Mouse (Mus musculus) cerebellum, postnatal 36 days (tissue): ENCODE data around the gene C130026I21Rik.
"Not testable (repeated sequence)": the region's sequence is repeated elsewhere in the genome, so short reads cannot be mapped to it uniquely, and the experiment has no call there.

ENCODE experiments used
- DNase-seq, 2 experiments: peaks; one replicate each; pipeline ENCODE4 v3.0.0; 2021 to 2022; ENCODE audit warnings: mixed read lengths in 2 of 2

C130026I21Rik gene

DNA sequence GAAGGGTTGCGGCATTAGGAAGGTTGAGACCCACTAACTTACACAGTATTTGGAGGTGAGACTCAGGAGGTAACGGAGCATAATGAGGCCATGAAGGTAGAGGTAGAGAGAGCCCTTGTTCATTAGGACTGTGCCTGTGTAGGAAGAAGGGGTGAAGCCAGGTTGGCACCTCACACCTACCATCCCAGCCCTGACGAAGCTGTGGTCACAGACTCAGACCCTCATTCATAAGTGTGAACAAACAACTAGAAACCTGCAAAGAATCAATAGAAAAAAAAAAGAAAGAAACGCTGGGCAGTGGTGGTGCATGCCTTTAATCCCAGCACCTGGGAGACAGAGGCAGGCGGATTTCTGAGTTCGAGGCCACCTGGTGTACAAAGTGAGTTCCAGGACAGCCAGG, 152.0 kb downstream of the C130026I21Rik start:
- DNase-seq = not testable (repeated sequence)

- not testable (repeated sequence) for DNase-seq
These were observed 152.8 kb downstream of the C130026I21Rik start for GRCm38 (mm10) chr1:85117537-85117936.

DNA sequence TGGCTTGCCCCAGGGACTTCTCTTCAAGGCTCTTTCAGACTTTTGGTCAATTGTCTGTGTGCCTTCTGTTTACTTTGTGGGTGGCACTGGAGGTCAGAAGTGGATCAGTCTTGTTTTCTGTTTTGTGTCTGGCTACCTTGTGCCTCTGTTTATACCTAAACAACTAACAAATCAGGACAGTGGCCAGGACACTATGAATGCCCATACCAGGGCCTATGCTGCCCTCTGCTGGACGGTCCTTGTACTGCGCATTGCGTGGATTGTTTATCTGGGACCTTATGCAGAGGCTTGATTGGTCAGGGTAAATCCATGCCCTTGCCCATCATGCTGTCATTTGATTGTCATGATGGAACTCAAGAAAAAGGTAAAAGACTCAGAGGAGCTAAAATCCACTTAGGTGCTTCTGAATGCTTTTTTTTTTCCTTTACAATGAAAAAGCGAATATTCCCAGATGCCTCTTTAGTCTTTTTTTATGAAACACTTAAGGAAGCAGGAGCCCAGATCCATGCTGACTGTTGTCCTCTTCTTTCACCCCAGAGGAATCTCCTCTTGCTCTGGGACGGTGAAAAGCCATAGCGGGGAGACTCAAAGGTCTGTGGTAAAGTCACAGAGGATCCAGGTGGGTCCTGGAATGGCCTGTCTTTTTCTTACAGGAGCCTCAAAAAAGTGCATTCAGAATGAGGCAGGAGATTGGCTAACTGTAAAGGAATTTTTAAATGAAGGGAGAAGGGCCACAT, 155.5 kb downstream of the C130026I21Rik start:
- peak; percentile 24 to 38 for DNase-seq

GRCm38 (mm10) chr1:85114078-85114477, 156.3 kb downstream of the C130026I21Rik start:
- not testable (repeated sequence) for DNase-seq

GRCm38 (mm10) chr1:85112889-85113288, 157.5 kb downstream of the C130026I21Rik start:
- not testable (repeated sequence) for DNase-seq

GRCm38 (mm10) chr1:85112266-85112665, 158.1 kb downstream of the C130026I21Rik start:
- DNase-seq = not testable (repeated sequence)

DNA sequence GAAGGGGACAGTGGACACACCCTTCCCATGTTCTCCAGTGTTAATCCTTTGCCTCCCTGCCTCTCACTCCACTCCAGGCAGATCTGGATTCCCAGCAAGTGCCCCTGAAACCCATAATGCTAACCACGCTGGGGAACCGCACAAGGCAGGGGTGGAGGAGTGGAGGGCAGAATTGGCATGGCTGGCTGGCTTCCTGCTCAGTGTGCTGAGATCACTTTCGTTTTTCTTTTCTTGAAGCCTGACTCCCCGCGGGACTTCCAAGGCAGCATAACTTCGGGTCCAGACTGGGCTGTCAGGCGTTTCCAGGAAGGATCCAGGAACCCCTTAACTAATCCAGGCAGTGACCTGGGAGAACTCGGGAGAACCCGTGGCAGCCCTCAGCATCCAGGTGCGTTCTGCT, 158.8 kb downstream of the C130026I21Rik start:
- DNase-seq = not testable (repeated sequence)

DNA sequence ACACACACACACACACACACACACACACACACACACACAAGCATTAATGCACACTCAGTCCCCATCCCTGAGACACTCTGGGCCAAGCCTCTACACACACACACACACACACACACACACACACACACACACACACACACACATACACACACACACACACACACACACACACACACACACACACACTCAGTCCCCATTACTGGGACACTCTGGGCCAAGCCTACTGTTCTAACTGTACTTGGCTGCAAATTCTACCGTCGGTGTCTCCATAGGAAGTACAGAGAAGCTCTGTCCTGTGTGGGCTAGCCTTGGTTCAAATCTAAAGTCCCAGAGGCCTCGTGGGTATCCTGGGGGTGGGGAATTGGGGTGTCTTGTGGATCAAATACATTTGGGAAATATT, 159.5 kb downstream of the C130026I21Rik start:
- not testable (repeated sequence) for DNase-seq

- DNase-seq = not testable (repeated sequence)
These were observed 160.6 kb downstream of the C130026I21Rik start, which contains the start of gene A530032D15Rik for GRCm38 (mm10) chr1:85109753-85110152. A530032D15Rik (minus strand) TSS chr1:85109853.

DNA sequence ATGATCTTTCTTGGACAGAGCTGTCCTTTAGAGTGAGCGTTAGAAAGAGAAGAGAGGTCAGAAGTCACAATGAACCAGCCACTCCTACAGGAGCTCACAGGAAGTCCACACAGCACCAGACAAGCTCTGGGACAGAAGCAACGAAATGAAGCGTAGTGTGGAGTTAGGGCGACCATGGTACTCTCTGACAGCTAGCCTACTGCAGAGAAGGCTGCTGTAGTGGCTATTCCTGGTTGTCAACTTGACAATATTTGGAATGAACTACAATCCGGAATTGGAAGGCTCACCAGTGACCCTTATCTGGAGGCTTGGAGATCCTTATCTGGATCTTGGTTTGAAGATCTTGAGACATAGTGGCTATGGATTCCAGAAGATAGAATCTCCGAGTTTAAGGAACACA, 164.4 kb downstream of the C130026I21Rik start:
- not testable (repeated sequence) for DNase-seq

DNA sequence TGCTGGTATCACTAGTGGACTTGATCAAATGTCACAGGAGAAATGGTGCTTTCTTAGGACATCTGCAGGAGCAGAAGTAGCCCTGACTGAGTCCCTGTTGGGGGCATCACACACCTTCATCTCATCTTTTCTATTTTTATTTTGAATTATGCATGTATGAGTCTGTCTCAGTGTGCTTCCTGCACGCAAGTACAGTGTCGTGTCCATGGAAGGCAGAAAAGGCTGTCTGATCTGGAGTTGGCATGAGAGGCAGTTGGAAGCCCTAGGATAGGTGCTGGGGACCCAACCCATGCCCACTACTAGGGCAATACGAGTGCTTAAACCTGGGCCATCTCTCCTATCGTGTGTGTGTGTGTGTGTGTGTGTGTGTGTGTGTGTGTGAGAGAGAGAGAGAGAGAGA, 165.0 kb downstream of the C130026I21Rik start:
- DNase-seq = not testable (repeated sequence)

DNA sequence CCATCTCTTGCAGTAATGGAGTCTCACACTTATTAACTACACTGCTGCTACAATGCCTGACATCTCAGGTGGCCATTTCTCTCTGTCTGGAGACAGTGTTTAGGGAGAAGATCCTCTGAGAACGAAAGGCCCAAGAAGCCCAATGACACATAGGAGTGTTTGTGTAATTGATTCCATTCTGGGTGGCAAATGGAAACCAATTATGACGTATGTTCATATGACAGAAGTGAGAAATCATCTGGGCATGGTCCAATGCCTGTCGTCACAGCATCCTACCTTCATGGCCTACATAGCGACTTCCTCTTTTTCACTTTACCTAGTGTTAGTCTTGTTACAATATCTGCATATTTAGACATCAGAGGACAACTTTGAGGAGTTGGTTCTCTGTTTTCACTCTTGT, 168.6 kb downstream of the C130026I21Rik start:
- DNase-seq = not testable (repeated sequence)

GRCm38 (mm10) chr1:85099864-85100263, 170.5 kb downstream of the C130026I21Rik start, which contains the start of gene Gm10553:
Gm10553 (plus strand) TSS chr1:85100164.
- DNase-seq = not testable (repeated sequence)

GRCm38 (mm10) chr1:85099081-85099480, 171.3 kb downstream of the C130026I21Rik start:
- not testable (repeated sequence) for DNase-seq

DNA sequence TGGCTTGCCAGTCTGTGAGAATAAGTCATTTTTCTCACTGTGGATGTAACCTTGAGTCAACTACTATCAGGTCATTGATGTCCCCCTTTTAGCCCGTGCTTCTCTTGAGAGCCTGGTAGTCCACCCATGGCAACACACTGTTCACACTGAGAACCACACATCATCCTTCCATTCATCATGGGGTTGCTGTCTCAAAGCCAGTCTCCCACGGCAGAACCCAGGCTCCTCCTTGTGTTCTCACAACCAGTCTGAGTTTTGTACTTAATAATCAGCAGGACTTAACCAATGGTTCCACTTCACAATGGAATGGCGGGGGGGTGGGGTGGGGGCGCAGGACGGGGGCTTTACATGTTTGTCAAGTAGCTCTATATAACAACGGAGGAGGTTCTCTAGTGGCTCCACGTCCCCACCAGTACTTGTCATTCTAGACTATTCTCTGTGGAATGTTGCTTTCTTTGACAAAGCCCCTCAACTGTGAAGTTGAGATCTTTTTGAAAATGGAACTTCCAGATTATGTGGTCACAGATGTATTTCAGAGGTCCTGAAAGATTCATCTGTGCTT, 177.3 kb downstream of the C130026I21Rik start:
- DNase-seq = not testable (repeated sequence)

DNA sequence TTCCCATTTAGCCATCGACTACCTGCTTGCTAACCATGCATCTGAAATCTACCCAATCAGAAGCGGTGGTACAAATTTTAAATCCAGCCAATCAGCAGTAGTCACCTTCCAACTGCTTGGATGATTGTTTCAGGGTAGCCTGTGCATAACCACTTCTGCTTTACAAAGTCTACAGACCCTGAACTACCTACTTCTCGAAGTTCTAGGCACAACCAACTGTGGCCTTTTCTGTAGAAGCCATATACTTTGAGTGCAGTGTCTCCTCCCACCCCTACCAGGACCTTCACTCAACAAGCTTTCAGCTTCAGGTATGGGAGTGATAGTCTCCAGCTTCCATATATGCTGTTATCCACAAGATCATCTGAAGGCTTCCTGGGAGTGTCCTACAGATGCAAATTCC, 178.2 kb downstream of the C130026I21Rik start:
- not testable (repeated sequence) for DNase-seq

DNA sequence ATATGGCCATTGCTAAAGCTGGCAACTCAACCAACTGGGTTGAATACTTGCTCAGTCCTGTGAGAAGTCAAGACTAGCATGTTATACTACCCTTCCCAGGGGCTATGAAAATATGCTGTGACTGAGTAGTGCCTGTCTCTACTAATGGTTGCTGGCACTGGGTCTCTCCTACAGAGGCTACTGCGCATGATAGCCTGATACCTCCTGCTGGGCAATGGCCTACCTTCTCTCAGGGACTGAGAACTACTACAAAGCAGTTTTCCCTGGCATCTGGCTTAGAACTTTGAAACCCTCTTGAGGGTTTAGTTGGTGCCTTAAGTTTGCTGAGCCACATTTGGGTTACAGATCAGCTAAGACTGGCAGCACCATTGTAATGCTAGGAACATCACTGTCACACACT, 184.2 kb downstream of the C130026I21Rik start:
- not testable (repeated sequence) for DNase-seq

GRCm38 (mm10) chr1:85084803-85085202, 185.6 kb downstream of the C130026I21Rik start:
- DNase-seq = not testable (repeated sequence)

- not testable (repeated sequence) for DNase-seq
These were observed 197.3 kb downstream of the C130026I21Rik start for GRCm38 (mm10) chr1:85073099-85073498.

DNA sequence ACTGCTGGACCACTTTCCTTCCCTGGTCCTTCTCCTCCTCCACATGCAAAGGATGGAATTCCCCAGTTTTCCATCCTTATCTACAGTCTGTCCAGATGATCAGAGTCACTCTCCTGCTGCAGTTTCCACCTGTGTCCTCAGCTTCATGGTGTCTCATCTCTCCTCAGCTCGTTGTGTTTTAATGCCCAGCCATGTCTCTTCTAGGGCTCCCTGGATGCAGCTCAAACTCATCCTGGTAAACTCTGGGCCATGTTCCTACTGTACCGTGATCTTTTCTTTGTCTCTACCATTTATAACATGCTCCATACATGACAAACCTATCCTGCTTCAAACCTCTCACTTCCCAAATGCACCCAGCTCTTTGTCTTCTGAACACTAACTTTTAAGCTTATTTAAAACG, 198.7 kb downstream of the C130026I21Rik start:
- not testable (repeated sequence) for DNase-seq

GRCm38 (mm10) chr1:85035801-85036200, 234.6 kb downstream of the C130026I21Rik start:
- DNase-seq = not testable (repeated sequence)

DNA sequence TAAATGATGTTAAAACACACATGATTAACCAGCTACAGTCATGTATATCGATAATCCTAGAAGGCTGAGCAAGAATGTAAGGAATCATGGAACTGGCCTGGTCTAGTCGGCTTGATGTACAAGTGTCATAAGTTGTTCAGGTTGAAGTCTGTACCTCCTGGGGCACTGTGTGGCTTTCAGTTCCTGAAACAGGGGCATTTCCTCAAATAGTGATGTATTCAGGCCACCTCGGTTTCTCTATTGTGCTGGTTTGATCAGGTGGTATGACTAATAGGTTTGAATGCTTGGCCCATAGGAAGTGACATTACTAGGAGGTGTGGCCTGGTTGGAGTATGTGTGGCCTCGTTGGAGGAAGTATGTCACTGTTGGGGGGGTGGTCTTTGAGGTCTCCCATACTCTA, 236.0 kb downstream of the C130026I21Rik start:
- not testable (repeated sequence) for DNase-seq

GRCm38 (mm10) chr1:85033616-85034015, 236.8 kb downstream of the C130026I21Rik start:
- not testable (repeated sequence) for DNase-seq

DNA sequence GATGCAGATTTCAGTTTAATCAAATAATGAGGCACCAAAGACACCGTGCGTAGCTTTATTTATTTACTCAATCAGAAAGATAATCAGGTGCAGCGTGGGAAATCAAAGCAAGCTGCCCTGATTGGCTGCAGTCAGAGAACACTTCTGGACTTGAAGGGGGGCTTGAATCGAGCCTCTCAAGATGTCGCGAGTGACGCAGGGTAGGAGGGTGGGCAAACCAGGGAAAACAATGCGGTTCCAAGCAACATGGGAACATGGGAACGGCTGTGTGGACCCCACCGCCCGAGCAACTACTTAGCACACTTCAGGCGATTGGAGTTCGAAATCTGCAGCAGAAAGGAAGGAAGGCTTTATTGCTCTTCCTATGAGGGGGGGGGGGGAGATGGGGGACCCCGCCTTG, 240.2 kb downstream of the C130026I21Rik start:
- DNase-seq = not testable (repeated sequence)
